Mouse (Mus musculus): Measurements from ENCODE around the gene Bace2. TPM values are rescaled to one million over a fixed set of nuclear protein-coding genes. Genes with fewer than 3 reads are reported as not detected.

The Bace2 gene
- total RNA-seq, 2 experiments from 2014 or later: 5.7 to 6.6 TPM

DNA sequence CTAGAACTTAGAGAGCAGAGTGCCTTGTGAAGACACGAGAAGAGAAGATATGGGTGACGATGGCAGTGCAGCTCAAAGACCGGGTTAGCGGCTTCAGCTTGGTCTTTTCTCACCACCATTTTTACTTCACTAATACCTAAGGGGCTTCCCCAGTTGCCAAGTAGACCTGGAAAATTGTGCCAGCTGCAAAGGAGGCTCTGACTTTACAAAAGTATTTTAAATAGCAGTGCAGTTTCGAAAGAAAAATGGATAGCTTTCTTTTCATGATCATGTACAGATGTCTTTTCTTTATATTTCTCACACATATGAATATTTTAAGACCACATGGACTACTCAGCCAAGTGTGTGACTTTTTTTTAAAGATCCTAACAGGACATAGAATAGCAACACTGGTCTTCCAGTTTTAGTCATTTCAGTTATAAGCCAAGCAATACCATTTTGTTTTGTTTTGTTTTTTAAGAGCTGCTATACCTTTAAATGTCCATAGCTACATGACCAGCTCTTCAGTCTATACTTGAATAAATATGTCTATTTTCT lies 49.0 kb downstream of the Bace2 start:
- no peak overlapping the region for H3K27ac ChIP-seq
- intact Hi-C loops (cut with DNase I): no loop called here
- no peak for TF ChIP-seq CTCF (IDR thresholded peaks at IDR 0.05)
- H3K4me3 ChIP-seq: no peak overlapping the region
- DNase-seq (ENCODE audit: extremely low spot score in 1 of 2, low spot score in 2 of 2): no peak

DNA sequence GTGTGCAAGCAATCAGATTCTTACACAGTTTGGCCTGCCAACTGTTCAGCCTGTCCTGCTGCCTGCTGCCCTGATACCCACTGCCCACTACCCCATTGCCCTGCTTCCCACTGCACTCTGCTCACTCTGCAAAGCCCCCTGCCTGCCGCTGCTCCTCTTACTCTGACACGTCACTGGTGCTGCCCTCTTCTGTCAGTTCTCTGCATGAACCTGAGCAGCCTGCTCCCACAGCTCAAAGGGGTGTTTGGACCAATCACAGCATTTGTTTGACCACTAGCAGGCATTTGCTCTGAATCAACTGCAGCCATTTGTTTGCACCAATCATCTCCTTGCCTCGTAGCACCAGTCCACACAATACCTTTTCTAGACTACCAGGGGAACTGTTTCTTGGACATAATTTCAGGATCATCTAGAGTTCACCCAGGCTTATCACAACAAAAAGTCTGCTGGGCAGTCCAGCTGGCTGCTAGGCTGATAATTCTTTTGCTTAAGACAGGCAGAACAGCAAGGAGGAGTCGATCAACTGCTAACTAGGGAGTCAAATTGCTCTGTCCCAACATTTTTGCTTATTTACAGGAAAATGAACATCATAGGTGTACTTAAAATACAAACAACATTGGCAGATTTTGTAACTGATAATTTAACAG lies 61.5 kb downstream of the Bace2 start:
- Histone ChIP-seq H3K27ac (no peak overlapping the region; the same call in 1 of the 2 replicates), H3K4me3 (no peak overlapping the region)
- intact Hi-C loops (cut with DNase I): loop anchor here (2.0 to 5.0 kb wide), 2 partner anchors 91 to 105 kb away; no protein-coding TSS in a partner anchor
- DNase-seq (ENCODE audit: extremely low spot score in 1 of 2, low spot score in 2 of 2): peak in 1 of 2 experiments; percentile 20
- TF ChIP-seq CTCF (IDR thresholded peaks at IDR 0.05): peak; percentile 59

DNA sequence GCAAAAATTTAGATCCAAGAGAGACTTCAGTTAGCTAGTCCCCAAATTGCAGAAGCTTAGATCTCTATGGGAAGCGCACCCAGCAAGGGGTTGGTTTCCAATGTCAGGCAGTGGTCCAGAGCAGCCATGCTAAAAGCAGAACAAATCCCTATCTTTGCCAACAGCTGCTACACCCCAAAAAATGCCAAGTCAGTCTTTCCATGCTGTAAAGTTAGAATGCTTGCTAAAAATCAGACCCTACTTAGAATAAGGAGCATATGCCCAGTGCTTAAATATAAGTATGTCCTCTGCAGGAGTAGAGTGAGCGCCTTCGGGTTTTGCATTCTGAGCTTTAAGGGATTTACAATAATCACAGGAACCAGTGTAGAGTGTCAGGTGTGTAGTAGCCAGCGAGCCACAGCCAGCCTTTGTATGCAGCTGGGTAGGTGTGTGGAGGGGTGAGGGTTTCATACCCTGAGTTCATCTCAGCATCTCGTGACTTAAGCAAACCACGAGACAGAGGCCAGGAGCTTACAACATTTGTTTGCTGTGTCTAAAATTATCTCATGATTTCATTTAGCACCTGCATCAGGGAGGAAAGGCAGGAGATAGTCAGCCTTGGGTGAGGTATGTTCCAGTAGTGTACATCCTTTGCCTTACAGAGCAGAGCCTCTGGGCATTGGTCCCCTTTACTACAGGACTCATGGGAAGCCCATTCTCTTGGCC lies 62.4 kb downstream of the Bace2 start:
- Histone ChIP-seq H3K4me3 (no peak overlapping the region), H3K27ac (peak overlapping the region; percentile 45; the same call in 1 of the 2 replicates)
- no peak for DNase-seq (ENCODE audit: extremely low spot score in 1 of 2, low spot score in 2 of 2)
- intact Hi-C loops (cut with DNase I): loop anchor here (2.0 to 5.0 kb wide), 2 partner anchors 92 to 106 kb away; no protein-coding TSS in a partner anchor
- no peak for TF ChIP-seq CTCF (IDR thresholded peaks at IDR 0.05)

DNA sequence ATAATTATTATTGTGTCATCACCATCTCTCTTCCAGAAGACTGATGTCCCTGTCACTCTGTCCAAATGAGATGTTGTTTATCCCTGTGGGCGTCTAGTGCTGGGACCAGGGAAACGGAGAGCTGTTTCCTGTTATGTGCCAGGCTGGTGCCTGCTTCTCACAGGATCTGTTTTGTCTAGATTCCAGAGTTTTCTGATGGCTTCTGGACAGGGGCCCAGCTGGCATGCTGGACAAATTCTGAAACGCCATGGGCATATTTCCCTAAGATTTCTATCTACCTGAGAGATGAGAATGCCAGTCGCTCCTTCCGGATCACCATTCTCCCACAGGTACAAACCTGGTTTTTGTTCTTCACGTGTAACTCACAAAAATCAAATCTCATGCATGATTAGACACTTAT lies 65.1 kb downstream of the Bace2 start:
- intact Hi-C loops (cut with DNase I): no loop called here
- Histone ChIP-seq H3K4me3 (no peak overlapping the region), H3K27ac (no peak overlapping the region)
- TF ChIP-seq CTCF (IDR thresholded peaks at IDR 0.05): no peak
- DNase-seq (ENCODE audit: extremely low spot score in 1 of 2, low spot score in 2 of 2): no peak

DNA sequence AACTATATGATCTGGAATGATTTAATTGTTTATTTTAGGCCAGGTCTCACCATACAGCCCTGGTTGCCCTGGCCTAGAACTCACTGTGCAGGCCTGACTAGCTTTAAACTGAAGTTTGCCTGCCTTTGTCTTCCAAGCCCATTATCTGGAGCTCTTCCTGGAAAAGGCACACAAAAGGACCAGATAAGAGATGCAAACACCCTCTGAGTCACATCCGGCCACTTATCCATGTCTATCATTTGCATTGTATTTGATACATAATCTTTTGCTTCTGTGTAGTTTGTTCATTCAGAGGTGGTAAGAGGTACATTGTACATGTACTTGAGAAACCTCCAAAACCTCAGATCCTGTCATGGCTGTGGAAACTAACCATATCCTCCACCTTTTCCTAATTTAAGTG lies 67.1 kb downstream of the Bace2 start:
- H3K4me3 ChIP-seq: no peak overlapping the region
- TF ChIP-seq CTCF (IDR thresholded peaks at IDR 0.05): no peak
- intact Hi-C loops (cut with DNase I): no loop called here
- no peak for DNase-seq (ENCODE audit: extremely low spot score in 1 of 2, low spot score in 2 of 2)
- H3K27ac ChIP-seq: no peak overlapping the region

DNA sequence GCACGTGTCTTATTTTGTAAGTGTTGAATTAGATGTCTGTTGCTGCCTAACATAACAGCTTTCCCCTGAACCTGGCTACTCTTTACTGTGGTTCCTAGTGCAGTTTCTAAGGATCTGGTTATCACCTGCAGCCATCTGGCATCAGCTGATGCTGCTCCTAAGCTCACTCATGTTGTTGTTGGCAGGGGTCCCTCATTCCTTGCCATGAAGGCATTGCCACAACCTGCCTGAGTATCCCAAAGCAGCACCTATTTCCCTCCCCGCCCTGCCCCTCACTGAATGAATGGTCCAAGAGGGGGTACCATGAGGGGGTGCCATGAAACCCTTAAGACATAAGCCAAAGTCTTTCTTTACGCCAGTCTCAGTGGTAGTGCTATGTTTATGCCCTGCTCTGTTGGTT lies 71.5 kb downstream of the Bace2 start:
- intact Hi-C loops (cut with DNase I): no loop called here
- no peak overlapping the region for H3K4me3 ChIP-seq
- H3K27ac ChIP-seq: no peak overlapping the region
- no peak for TF ChIP-seq CTCF (IDR thresholded peaks at IDR 0.05)
- no peak for DNase-seq (ENCODE audit: extremely low spot score in 1 of 2, low spot score in 2 of 2)

DNA sequence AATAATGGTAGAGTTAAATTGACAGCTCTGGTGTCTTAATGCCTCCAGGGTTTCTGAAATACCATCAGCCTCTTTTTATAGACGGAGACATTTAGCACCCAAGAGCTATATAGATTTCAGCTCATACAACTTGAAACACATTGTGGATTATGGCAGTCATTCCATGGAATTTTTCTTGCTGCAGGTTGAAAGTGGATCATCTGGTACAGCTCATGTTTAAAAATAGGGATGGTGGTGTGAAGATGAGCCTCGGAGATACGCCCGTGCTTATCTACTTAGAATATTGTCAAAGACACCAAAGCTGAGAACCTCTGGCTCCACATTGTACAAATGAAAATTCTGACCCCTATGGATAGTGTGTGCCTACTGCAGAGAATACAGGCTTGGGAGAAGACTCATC lies 73.5 kb downstream of the Bace2 start:
- Histone ChIP-seq H3K4me3 (no peak overlapping the region), H3K27ac (peak overlapping the region; percentile 75)
- TF ChIP-seq CTCF (IDR thresholded peaks at IDR 0.05): peak; percentile 37
- no peak for DNase-seq (ENCODE audit: extremely low spot score in 1 of 2, low spot score in 2 of 2)
- intact Hi-C loops (cut with DNase I): loop anchor here (2.0 to 5.0 kb wide), 2 partner anchors 73 to 103 kb away; partner anchors contain the start of gene Bace2

DNA sequence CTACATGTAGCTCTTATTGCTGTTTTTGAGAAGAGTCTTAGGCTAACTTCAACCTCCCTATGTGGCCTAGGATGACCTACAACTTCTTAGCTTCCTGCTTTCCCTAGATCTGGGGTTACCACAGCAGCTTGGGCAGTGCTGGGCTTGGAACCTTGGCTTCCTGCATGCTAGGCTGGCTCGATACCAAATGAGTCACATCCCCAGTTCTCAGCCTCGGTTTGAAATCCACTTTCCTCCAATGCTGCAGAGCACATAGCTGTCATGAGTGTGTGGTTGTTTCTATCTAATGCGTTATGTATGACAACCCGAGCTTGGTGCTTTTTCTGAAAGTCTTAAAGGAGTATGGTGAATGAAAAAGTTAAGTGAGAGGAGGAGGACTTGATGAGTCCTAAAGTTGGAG lies 74.8 kb downstream of the Bace2 start:
- no peak for TF ChIP-seq CTCF (IDR thresholded peaks at IDR 0.05)
- Histone ChIP-seq H3K27ac (peak overlapping the region; percentile 46), H3K4me3 (no peak overlapping the region)
- intact Hi-C loops (cut with DNase I): loop anchor here (2.0 to 5.0 kb wide), 2 partner anchors 75 to 104 kb away; partner anchors contain the start of gene Bace2
- peak; percentile 28 to 38 for DNase-seq (ENCODE audit: extremely low spot score in 1 of 2, low spot score in 2 of 2)

DNA sequence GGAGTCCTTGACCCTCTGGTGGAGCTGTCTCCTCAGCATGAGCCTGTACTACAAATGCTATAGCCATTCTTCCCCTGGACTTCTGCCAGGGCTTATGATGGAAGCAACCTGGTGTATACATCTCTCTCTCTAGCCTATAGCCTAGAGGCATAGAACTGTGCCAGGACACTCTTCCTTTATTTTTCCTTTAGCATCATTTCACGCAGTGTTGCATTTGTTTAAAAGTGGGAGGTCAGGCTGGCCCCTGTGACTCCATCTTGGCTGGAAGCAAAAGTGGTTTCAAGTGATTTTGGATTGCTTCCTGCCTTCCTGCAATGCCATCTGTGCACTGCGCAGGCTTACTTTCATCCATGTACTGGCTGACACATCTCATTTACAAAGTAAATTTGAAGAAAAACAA lies 77.7 kb downstream of the Bace2 start:
- TF ChIP-seq CTCF (IDR thresholded peaks at IDR 0.05): no peak
- intact Hi-C loops (cut with DNase I): loop anchor here (5.0 kb wide), 1 partner anchor 107 kb away; no protein-coding TSS in a partner anchor
- no peak for DNase-seq (ENCODE audit: extremely low spot score in 1 of 2, low spot score in 2 of 2)
- Histone ChIP-seq H3K27ac (no peak overlapping the region), H3K4me3 (no peak overlapping the region)

DNA sequence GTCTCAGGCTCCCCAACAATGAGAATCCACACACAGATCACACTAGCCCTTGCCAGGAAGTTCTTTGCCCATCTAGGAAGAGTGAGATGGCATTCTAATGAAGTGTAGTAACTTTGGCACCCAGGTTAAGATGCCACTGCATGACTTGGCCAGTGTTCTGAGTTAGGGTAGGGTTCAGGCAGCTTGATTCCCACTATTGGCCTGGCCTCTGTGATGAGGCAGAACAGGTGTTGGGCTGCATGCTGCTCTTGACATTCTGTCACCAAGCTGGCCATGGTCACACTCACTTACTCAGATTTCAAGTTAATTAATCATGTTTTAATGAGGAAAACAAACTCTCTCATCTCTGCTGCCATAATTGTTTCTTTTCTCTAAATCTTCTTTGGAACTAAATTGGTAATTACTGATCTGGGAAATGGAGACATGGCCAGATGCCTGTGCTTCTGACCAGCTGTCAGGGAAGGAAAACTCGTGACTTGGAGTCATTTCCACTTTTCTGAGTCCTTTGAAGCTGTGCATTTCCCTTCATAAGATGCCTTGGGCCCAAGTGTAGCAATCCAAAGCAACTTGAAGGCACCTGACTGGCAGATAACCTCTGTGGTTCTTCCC lies 81.0 kb downstream of the Bace2 start:
- intact Hi-C loops (cut with DNase I): no loop called here
- no peak for DNase-seq (ENCODE audit: extremely low spot score in 1 of 2, low spot score in 2 of 2)
- no peak for TF ChIP-seq CTCF (IDR thresholded peaks at IDR 0.05)
- Histone ChIP-seq H3K4me3 (no peak overlapping the region), H3K27ac (no peak overlapping the region)

DNA sequence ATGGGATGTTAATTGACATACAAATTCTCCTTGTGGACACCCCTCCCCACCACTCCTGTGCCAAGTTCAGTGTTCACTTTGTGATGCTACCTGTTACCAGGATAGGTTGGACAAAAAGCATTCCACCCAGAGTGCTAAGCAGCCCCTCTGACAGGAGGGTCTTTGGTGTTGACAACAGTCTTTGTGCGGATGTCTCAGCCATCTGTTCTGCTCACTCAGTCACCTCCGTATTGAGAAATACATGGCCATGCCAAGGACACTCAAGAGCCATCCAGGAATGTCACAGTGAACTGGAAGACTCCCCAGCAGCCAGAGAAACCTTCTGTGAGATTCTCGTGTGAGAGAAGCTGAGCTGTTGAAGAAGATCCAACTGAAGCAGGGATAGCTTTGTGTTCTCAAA lies 81.6 kb downstream of the Bace2 start:
- intact Hi-C loops (cut with DNase I): no loop called here
- Histone ChIP-seq H3K4me3 (no peak overlapping the region), H3K27ac (no peak overlapping the region)
- no peak for TF ChIP-seq CTCF (IDR thresholded peaks at IDR 0.05)
- no peak for DNase-seq (ENCODE audit: extremely low spot score in 1 of 2, low spot score in 2 of 2)

DNA sequence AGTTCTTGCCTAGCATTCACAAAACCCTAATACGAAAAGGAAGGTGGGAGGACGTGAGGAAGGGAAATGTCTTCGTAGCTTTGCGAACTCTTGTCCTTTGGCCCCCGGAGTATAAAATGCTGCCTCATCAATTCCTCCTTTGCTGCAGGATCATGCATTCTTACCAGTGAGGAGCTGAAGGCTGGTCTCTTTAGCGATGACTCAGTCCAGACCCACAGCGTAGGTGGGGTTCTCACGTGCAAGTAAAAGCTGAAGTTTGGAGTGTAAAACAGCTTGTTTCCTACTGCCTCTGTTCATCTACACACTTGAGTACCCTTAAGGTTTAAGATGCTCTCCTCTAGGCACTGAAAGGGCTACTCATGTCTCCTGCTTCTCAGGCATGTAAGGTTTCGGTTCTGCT lies 85.4 kb downstream of the Bace2 start:
- intact Hi-C loops (cut with DNase I): loop anchor here (2.0 to 5.0 kb wide), 2 partner anchors 85 to 127 kb away; partner anchors contain the start of gene Bace2
- no peak overlapping the region for H3K4me3 ChIP-seq
- no peak for TF ChIP-seq CTCF (IDR thresholded peaks at IDR 0.05)
- H3K27ac ChIP-seq: no peak overlapping the region
- DNase-seq (ENCODE audit: extremely low spot score in 1 of 2, low spot score in 2 of 2): peak; percentile 28 to 36
